Mouse (Mus musculus): ENCODE measurements around the gene Gas7. TPM values are rescaled to one million over a fixed set of nuclear protein-coding genes. Genes with fewer than 3 reads are reported as not detected.

The Gas7 gene
- polyA plus RNA-seq, 1 experiment from 2014 or later, result 26.6 TPM

GRCm38 (mm10) chr11:67585016-67585415 lies 129.8 kb downstream of the Gas7 start:
- H3K27ac ChIP-seq (replicated peaks), result no peak overlapping the region
- H3K4me2 ChIP-seq, result no peak overlapping the region
- WGBS, result 87% methylated on average over 6 of the region's 6 CpGs
- H3K9me3 ChIP-seq, result no peaks in the 10 kb centered on the region
- no peak overlapping the region for H3K4me3 ChIP-seq
- no peaks in the 10 kb centered on the region for H3K27me3 ChIP-seq
- ATAC-seq (ENCODE audit: low FRiP score, low read depth), result no peak
- no peak overlapping the region for H3K9ac ChIP-seq
- peaks cover 10% of the 10 kb centered on the region for H3K4me1 ChIP-seq (replicated peaks)
- no peaks in the 10 kb centered on the region for H3K36me3 ChIP-seq

GRCm38 (mm10) chr11:67585629-67586028 lies 130.4 kb downstream of the Gas7 start:
- no peak overlapping the region for H3K4me3 ChIP-seq
- WGBS, result 96% methylated on average over 2 of the region's 2 CpGs

GRCm38 (mm10) chr11:67586231-67586994 lies 131.2 kb downstream of the Gas7 start:
- H3K27me3 ChIP-seq, result no peaks in the 10 kb centered on the region
- no peak overlapping the region for H3K9ac ChIP-seq
- no peak overlapping the region for H3K4me2 ChIP-seq
- H3K4me3 ChIP-seq, result no peak overlapping the region
- WGBS, result 50% methylated on average over 3 of the region's 3 CpGs
- H3K36me3 ChIP-seq, result no peaks in the 10 kb centered on the region
- H3K27ac ChIP-seq (replicated peaks), result 0 out of 2 replicates have a peak overlapping the region, but pooled peaks have one; percentile 3
- no peak for ATAC-seq (ENCODE audit: low FRiP score, low read depth)
- no peaks in the 10 kb centered on the region for H3K9me3 ChIP-seq
- peaks cover 10% of the 10 kb centered on the region for H3K4me1 ChIP-seq (replicated peaks)

More at GRCm38 (mm10) chr11:67585629-67586028, 130.4 kb downstream of the Gas7 start:
- no peaks in the 10 kb centered on the region for H3K36me3 ChIP-seq
- H3K9me3 ChIP-seq, result no peaks in the 10 kb centered on the region
- H3K4me1 ChIP-seq (replicated peaks), result peaks cover 10% of the 10 kb centered on the region
- H3K9ac ChIP-seq, result no peak overlapping the region
- no peak overlapping the region for H3K4me2 ChIP-seq
- no peak overlapping the region for H3K27ac ChIP-seq (replicated peaks)
- H3K27me3 ChIP-seq, result no peaks in the 10 kb centered on the region
- no peak for ATAC-seq (ENCODE audit: low FRiP score, low read depth)

GRCm38 (mm10) chr11:67588196-67588827 lies 133.1 kb downstream of the Gas7 start:
- 65% methylated on average over 8 of the region's 8 CpGs for WGBS
- peak overlapping the region; percentile 70 for H3K27ac ChIP-seq (replicated peaks)
- peaks cover 10% of the 10 kb centered on the region; the same call in 1 of the 2 replicates for H3K4me1 ChIP-seq (replicated peaks)
- no peaks in the 10 kb centered on the region for H3K9me3 ChIP-seq
- no peaks in the 10 kb centered on the region for H3K27me3 ChIP-seq
- ATAC-seq (ENCODE audit: low FRiP score, low read depth), result peak; percentile 68; the same call in 1 of the 2 replicates
- no peak overlapping the region; the same call in 1 of the 2 replicates for H3K4me2 ChIP-seq
- no peak overlapping the region for H3K4me3 ChIP-seq
- H3K9ac ChIP-seq, result no peak overlapping the region
- H3K36me3 ChIP-seq, result no peaks in the 10 kb centered on the region

GRCm38 (mm10) chr11:67588828-67589314 lies 133.6 kb downstream of the Gas7 start:
- H3K4me3 ChIP-seq, result no peak overlapping the region
- WGBS, result 27% methylated on average over 9 of the region's 9 CpGs
- H3K36me3 ChIP-seq, result no peaks in the 10 kb centered on the region
- peak overlapping the region; percentile 70 for H3K27ac ChIP-seq (replicated peaks)
- peak overlapping the region; percentile 9; the same call in 1 of the 2 replicates for H3K4me2 ChIP-seq
- H3K9ac ChIP-seq, result no peak overlapping the region
- peaks cover 10% of the 10 kb centered on the region; the same call in 1 of the 2 replicates for H3K4me1 ChIP-seq (replicated peaks)
- no peaks in the 10 kb centered on the region for H3K9me3 ChIP-seq
- no peaks in the 10 kb centered on the region for H3K27me3 ChIP-seq
- ATAC-seq (ENCODE audit: low FRiP score, low read depth), result peak; percentile 72

- peak; percentile 80 for ATAC-seq (ENCODE audit: low FRiP score, low read depth)
- WGBS, result 40% methylated on average over 6 of the region's 6 CpGs
- no peak overlapping the region for H3K9ac ChIP-seq
- H3K4me2 ChIP-seq, result no peak overlapping the region
- H3K27ac ChIP-seq (replicated peaks), result no peak overlapping the region; the same call in 1 of the 2 replicates
- no peak overlapping the region for H3K4me3 ChIP-seq
- H3K9me3 ChIP-seq, result no peaks in the 10 kb centered on the region
- 0 out of 2 replicates have a peak, but pooled peaks cover 2% of the 10 kb centered on the region for H3K27me3 ChIP-seq
- H3K4me1 ChIP-seq (replicated peaks), result peaks cover 20% of the 10 kb centered on the region
- no peaks in the 10 kb centered on the region for H3K36me3 ChIP-seq
Observed at GRCm38 (mm10) chr11:67596233-67596632, 141.0 kb downstream of the Gas7 start.

GRCm38 (mm10) chr11:67596856-67597255 lies 141.6 kb downstream of the Gas7 start:
- 0 out of 2 replicates have a peak, but pooled peaks cover 2% of the 10 kb centered on the region for H3K27me3 ChIP-seq
- H3K36me3 ChIP-seq, result no peaks in the 10 kb centered on the region
- no peak for ATAC-seq (ENCODE audit: low FRiP score, low read depth)
- H3K9me3 ChIP-seq, result no peaks in the 10 kb centered on the region
- H3K9ac ChIP-seq, result no peak overlapping the region
- 82% methylated on average over 6 of the region's 6 CpGs for WGBS
- no peak overlapping the region for H3K4me3 ChIP-seq
- H3K4me2 ChIP-seq, result no peak overlapping the region
- H3K4me1 ChIP-seq (replicated peaks), result peaks cover 21% of the 10 kb centered on the region
- no peak overlapping the region; the same call in 1 of the 2 replicates for H3K27ac ChIP-seq (replicated peaks)

- no peak overlapping the region for H3K9ac ChIP-seq
- no peaks in the 10 kb centered on the region for H3K36me3 ChIP-seq
- H3K27me3 ChIP-seq, result 0 out of 2 replicates have a peak, but pooled peaks cover 2% of the 10 kb centered on the region
- peaks cover 26% of the 10 kb centered on the region for H3K4me1 ChIP-seq (replicated peaks)
- H3K9me3 ChIP-seq, result no peaks in the 10 kb centered on the region
- no peak overlapping the region for H3K27ac ChIP-seq (replicated peaks)
- ATAC-seq (ENCODE audit: low FRiP score, low read depth), result no peak
- H3K4me2 ChIP-seq, result no peak overlapping the region
- WGBS, result 86% methylated on average over 7 of the region's 7 CpGs
- no peak overlapping the region for H3K4me3 ChIP-seq
Observed at GRCm38 (mm10) chr11:67597388-67597787, 142.2 kb downstream of the Gas7 start.

GRCm38 (mm10) chr11:67599141-67599540 lies 143.9 kb downstream of the Gas7 start:
- H3K9ac ChIP-seq, result no peak overlapping the region
- no peak overlapping the region for H3K4me2 ChIP-seq
- ATAC-seq (ENCODE audit: low FRiP score, low read depth), result no peak
- H3K9me3 ChIP-seq, result no peaks in the 10 kb centered on the region
- 0 out of 2 replicates have a peak, but pooled peaks cover 2% of the 10 kb centered on the region for H3K27me3 ChIP-seq
- H3K4me1 ChIP-seq (replicated peaks), result peaks cover 40% of the 10 kb centered on the region
- WGBS, result 21% methylated on average over 1 of the region's 1 CpGs
- no peaks in the 10 kb centered on the region for H3K36me3 ChIP-seq
- H3K4me3 ChIP-seq, result no peak overlapping the region
- H3K27ac ChIP-seq (replicated peaks), result no peak overlapping the region

GRCm38 (mm10) chr11:67600710-67601430 lies 145.6 kb downstream of the Gas7 start:
- H3K9me3 ChIP-seq, result no peaks in the 10 kb centered on the region
- H3K4me1 ChIP-seq (replicated peaks), result peaks cover 37% of the 10 kb centered on the region
- H3K4me2 ChIP-seq, result no peak overlapping the region
- no peaks in the 10 kb centered on the region for H3K36me3 ChIP-seq
- 0 out of 2 replicates have a peak, but pooled peaks cover 2% of the 10 kb centered on the region for H3K27me3 ChIP-seq
- no peak for ATAC-seq (ENCODE audit: low FRiP score, low read depth)
- H3K4me3 ChIP-seq, result no peak overlapping the region
- WGBS, result 64% methylated on average over 8 of the region's 8 CpGs
- no peak overlapping the region for H3K9ac ChIP-seq
- no peak overlapping the region for H3K27ac ChIP-seq (replicated peaks)

GRCm38 (mm10) chr11:67602711-67603369 lies 147.6 kb downstream of the Gas7 start:
- no peaks in the 10 kb centered on the region for H3K36me3 ChIP-seq
- ATAC-seq (ENCODE audit: low FRiP score, low read depth), result peak; percentile 72
- H3K4me3 ChIP-seq, result no peak overlapping the region
- H3K4me2 ChIP-seq, result no peak overlapping the region
- H3K4me1 ChIP-seq (replicated peaks), result peaks cover 27% of the 10 kb centered on the region
- H3K27ac ChIP-seq (replicated peaks), result peak overlapping the region; percentile 33
- H3K9me3 ChIP-seq, result no peaks in the 10 kb centered on the region
- H3K9ac ChIP-seq, result no peak overlapping the region
- H3K27me3 ChIP-seq, result 0 out of 2 replicates have a peak, but pooled peaks cover 2% of the 10 kb centered on the region
- 23% methylated on average over 12 of the region's 12 CpGs for WGBS
